Mouse (Mus musculus) kidney, adult 2 months (tissue): ENCODE results near the gene Mal. TPM values are rescaled to one million over a fixed set of nuclear protein-coding genes. Genes with fewer than 3 reads are reported as not detected.
A peak's percentile ranks its signal among the peaks of the same experiment; 100 is the strongest.

Source experiments
- DNase-seq: peaks from one replicate; pipeline ENCODE4 v3.0.0; 2021
- H3K27ac ChIP-seq: fragments of 200-500 bp; 2 replicates; pipeline ENCODE4 v1.5.1; 2012; ENCODE audit warnings: low read depth, low read length, control low read depth, inconsistent platforms; ENCODE audit not compliant: insufficient read depth
- H3K27me3 ChIP-seq: fragments of 200-500 bp; replicated peaks from 2 replicates; pipeline ENCODE4 v1.6.1; 2012; ENCODE audit warnings: mild to moderate bottlenecking, moderate library complexity, low read length, inconsistent platforms; ENCODE audit not compliant: control insufficient read depth, insufficient read depth
- H3K36me3 ChIP-seq: fragments of 200-500 bp; 2 replicates; pipeline ENCODE4 v1.6.1; 2012; ENCODE audit warnings: mild to moderate bottlenecking, moderate library complexity, low read length, inconsistent platforms; ENCODE audit not compliant: control insufficient read depth, insufficient read depth
- H3K4me1 ChIP-seq: fragments of 200-500 bp; 2 replicates; pipeline ENCODE4 v1.6.1; 2011; ENCODE audit warnings: low read length; ENCODE audit not compliant: control insufficient read depth, insufficient read depth
- H3K4me3 ChIP-seq: fragments of 200-500 bp; 2 replicates; pipeline ENCODE4 v1.5.1; 2011; ENCODE audit warnings: mild to moderate bottlenecking, low read depth, low read length, control low read depth; ENCODE audit not compliant: insufficient read depth
- CTCF ChIP-seq: fragments of 200-500 bp; conservative IDR thresholded peaks from 2 replicates; pipeline ENCODE4 v1.5.1; 2011; ENCODE audit warnings: low read depth, mild to moderate bottlenecking, control low read depth, low read length, moderate library complexity, mixed read lengths; ENCODE audit not compliant: insufficient read depth, insufficient read length
- POLR2A ChIP-seq: fragments of 200-500 bp; IDR thresholded peaks from one replicate; pipeline ENCODE4 v1.6.1; 2011; ENCODE audit warnings: low read depth, low read length, control low read depth
- WGBS: fragments of 180-500 bp; shearing (Covaris S2); methylation state at CpG from one replicate; pipeline ENCODE4 v1.1.7; 2018; 5-methylcytosine and 5-hydroxymethylcytosine counted together
- polyA plus RNA-seq: library from polyadenylated mRNA; depleted of rRNA; stranded (reverse); fragments of >200 nt; gene quantifications from 2 replicates; pipeline ENCODE4 v1.2.3, GENCODE M21; 2012; rRNA removed

The Mal gene
- polyA plus RNA-seq, 1 experiment = 91.2 TPM

- DNase-seq = peak; percentile 91
- WGBS = 4% methylated on average over 39 of the region's 39 CpGs
- no peaks in the 10 kb centered on the region for H3K27me3 ChIP-seq
- no peaks in the 10 kb centered on the region for H3K36me3 ChIP-seq
- H3K4me1 ChIP-seq = peaks cover 17% of the 10 kb centered on the region; the same call in 1 of the 2 replicates
- peak within 1 kb of the TSS; percentile 96 for H3K27ac ChIP-seq
- H3K4me3 ChIP-seq = peak within 1 kb of the TSS; percentile 82
- TF ChIP-seq POLR2A = peak; percentile 29
- TF ChIP-seq CTCF = no peak
Measured at GRCm38 (mm10) chr2:127586694-127587513, 69.6 kb downstream of the Mal start, which contains the start of the genes Zfp661 and Mrps5. TSS of gene Zfp661 (minus strand) at chr2:127587094. TSS of gene Mrps5 (plus strand) at chr2:127587222.

GRCm38 (mm10) chr2:127584436-127584858 lies 72.0 kb downstream of the Mal start:
- Histone ChIP-seq H3K36me3 (no peaks in the 10 kb centered on the region), H3K4me1 (peaks cover 13% of the 10 kb centered on the region; the same call in 1 of the 2 replicates), H3K27ac (no peak overlapping the region), H3K4me3 (peak overlapping the region; percentile 69), H3K27me3 (no peaks in the 10 kb centered on the region)
- TF ChIP-seq CTCF (no peak), POLR2A (peak; percentile 68)
- DNase-seq = peak; percentile 98
- 0% methylated on average over 24 of the region's 24 CpGs for WGBS

Other genes with a start within 250 kb of the Mal start
- 1.4 and 1.9 TPM in 2 replicates for gene Gpat2, start 231.5 kb downstream of the Mal start, polyA plus RNA-seq
- 71.9 and 86.5 TPM in 2 replicates for gene Fahd2a, start 212.1 kb downstream of the Mal start, polyA plus RNA-seq
- gene Kcnip3, start 134.6 kb downstream of the Mal start, polyA plus RNA-seq = 4.1 and 4.7 TPM in 2 replicates
- 15.6 and 20.5 TPM in 2 replicates for gene Prom2, start 115.2 kb downstream of the Mal start, polyA plus RNA-seq
- gene Zfp661, start 69.6 kb downstream of the Mal start, polyA plus RNA-seq = 3.1 and 4.1 TPM in 2 replicates
- 72.0 and 90.4 TPM in 2 replicates for gene Mrps5, start 69.5 kb downstream of the Mal start, polyA plus RNA-seq
- gene Mall, start 73.2 kb upstream of the Mal start, polyA plus RNA-seq = 1.3 and 1.8 TPM in 2 replicates
- 21.0 and 25.9 TPM in 2 replicates for gene Nphp1, start 132.2 kb upstream of the Mal start, polyA plus RNA-seq
- gene Mtln, start 135.8 kb upstream of the Mal start, polyA plus RNA-seq = 70.5 and 92.9 TPM in 2 replicates
- 0.08 TPM in 2 replicates for gene Bub1, start 175.2 kb upstream of the Mal start, polyA plus RNA-seq
- gene Acoxl, start 182.2 kb upstream of the Mal start, polyA plus RNA-seq = 0.04 TPM in 1 of 2 replicates, not detected in the other